Mouse (Mus musculus): Measurements from ENCODE around the gene Atg16l2. TPM values are rescaled to one million over a fixed set of nuclear protein-coding genes. Genes with fewer than 3 reads are reported as not detected.

Atg16l2 gene
- total RNA-seq, 2 experiments from 2014 or later: 6.5 to 8.9 TPM

- DNase-seq (ENCODE audit: low spot score): no peak
Measured at GRCm38 (mm10) chr7:101323141-101323594, 21.1 kb upstream of the Atg16l2 start.

GRCm38 (mm10) chr7:101321218-101321827 lies 19.3 kb upstream of the Atg16l2 start:
- DNase-seq (ENCODE audit: low spot score): no peak

- DNase-seq (ENCODE audit: low spot score): no peak
Measured at GRCm38 (mm10) chr7:101320399-101321217, 18.6 kb upstream of the Atg16l2 start.

GRCm38 (mm10) chr7:101319796-101320195 lies 17.7 kb upstream of the Atg16l2 start:
- no peak for DNase-seq (ENCODE audit: low spot score)

GRCm38 (mm10) chr7:101318848-101319247 lies 16.8 kb upstream of the Atg16l2 start:
- no peak for DNase-seq (ENCODE audit: low spot score)

- DNase-seq (ENCODE audit: low spot score): no peak
Measured at GRCm38 (mm10) chr7:101317014-101317413, 15.0 kb upstream of the Atg16l2 start, which contains the start of gene Stard10. Gene Stard10 (plus strand): TSS chr7:101317086.

GRCm38 (mm10) chr7:101316591-101317001 lies 14.5 kb upstream of the Atg16l2 start:
- no peak for DNase-seq (ENCODE audit: low spot score)

GRCm38 (mm10) chr7:101315699-101316098 lies 13.6 kb upstream of the Atg16l2 start:
- DNase-seq (ENCODE audit: low spot score): no peak

GRCm38 (mm10) chr7:101314396-101314795 lies 12.3 kb upstream of the Atg16l2 start:
- no peak for DNase-seq (ENCODE audit: low spot score)

- DNase-seq (ENCODE audit: low spot score): no peak
Measured at GRCm38 (mm10) chr7:101313033-101313432, 11.0 kb upstream of the Atg16l2 start.

GRCm38 (mm10) chr7:101311061-101311460 lies 9.0 kb upstream of the Atg16l2 start:
- DNase-seq (ENCODE audit: low spot score): no peak

- peak; percentile 97 for DNase-seq (ENCODE audit: low spot score)
Measured at GRCm38 (mm10) chr7:101310327-101311028, 8.4 kb upstream of the Atg16l2 start.

GRCm38 (mm10) chr7:101309985-101310326 lies 7.9 kb upstream of the Atg16l2 start:
- no peak for DNase-seq (ENCODE audit: low spot score)

GRCm38 (mm10) chr7:101306841-101307240 lies 4.8 kb upstream of the Atg16l2 start:
- no peak for DNase-seq (ENCODE audit: low spot score)

- no peak for DNase-seq (ENCODE audit: low spot score)
Measured at GRCm38 (mm10) chr7:101302691-101303090, 640 bp upstream of the Atg16l2 start.

GRCm38 (mm10) chr7:101301361-101301880 lies 630 bp downstream of the Atg16l2 start:
- DNase-seq (ENCODE audit: low spot score): no peak

- no peak for DNase-seq (ENCODE audit: low spot score)
Measured at GRCm38 (mm10) chr7:101298375-101298774, 3.7 kb downstream of the Atg16l2 start.

- no peak for DNase-seq (ENCODE audit: low spot score)
Measured at GRCm38 (mm10) chr7:101297023-101297405, 5.0 kb downstream of the Atg16l2 start.

- DNase-seq (ENCODE audit: low spot score): no peak
Measured at GRCm38 (mm10) chr7:101296252-101297022, 5.6 kb downstream of the Atg16l2 start.

- DNase-seq (ENCODE audit: low spot score): no peak
Measured at GRCm38 (mm10) chr7:101295438-101295837, 6.6 kb downstream of the Atg16l2 start.

GRCm38 (mm10) chr7:101293611-101294010 lies 8.4 kb downstream of the Atg16l2 start:
- no peak for DNase-seq (ENCODE audit: low spot score)
